Mouse (Mus musculus) central nervous system, embryonic 18 days (tissue): ENCODE results near the gene Vwa5b2. TPM values are rescaled to one million over a fixed set of nuclear protein-coding genes. Genes with fewer than 3 reads are reported as not detected.

Experiments used
- polyA plus RNA-seq: library from polyadenylated mRNA; depleted of rRNA; stranded (reverse); fragments of >200 nt; gene quantifications from 2 replicates; pipeline ENCODE4 v1.2.3, GENCODE M21; 2012; rRNA removed

The Vwa5b2 gene
- 54.7 and 55.0 TPM in 2 replicates for polyA plus RNA-seq

DNA sequence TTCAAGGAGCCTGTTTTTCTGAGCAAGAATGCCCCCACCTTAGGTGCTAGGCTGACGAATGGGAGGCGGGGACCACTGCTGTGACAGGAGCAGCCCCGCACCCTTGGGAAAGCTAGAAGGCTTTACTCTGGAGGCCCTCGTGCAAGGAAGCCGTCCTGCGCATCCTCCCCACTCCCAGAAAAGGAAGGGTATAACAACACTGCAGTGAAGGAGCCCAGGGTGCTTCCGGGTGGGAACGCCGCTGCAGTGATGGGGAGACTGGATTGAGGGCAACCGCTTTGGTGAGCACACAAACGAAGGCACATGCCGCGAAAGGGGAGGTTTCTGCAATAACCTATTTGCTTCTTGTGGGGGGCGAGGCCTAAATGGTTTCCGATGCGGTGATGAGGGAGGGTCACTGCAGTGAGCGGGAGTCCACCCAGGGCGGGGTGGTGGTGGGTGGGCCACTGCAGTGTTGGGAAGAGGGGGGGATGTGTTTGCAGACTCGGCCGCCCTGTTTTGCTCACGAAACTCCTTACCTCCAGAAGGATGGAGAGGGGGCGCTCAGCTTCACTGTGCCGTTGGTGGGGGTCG, at the start of gene Vwa5b2:
Gene Vwa5b2, plus strand, starts transcription at position 106 of the 573 bp plus-strand sequence.

DNA sequence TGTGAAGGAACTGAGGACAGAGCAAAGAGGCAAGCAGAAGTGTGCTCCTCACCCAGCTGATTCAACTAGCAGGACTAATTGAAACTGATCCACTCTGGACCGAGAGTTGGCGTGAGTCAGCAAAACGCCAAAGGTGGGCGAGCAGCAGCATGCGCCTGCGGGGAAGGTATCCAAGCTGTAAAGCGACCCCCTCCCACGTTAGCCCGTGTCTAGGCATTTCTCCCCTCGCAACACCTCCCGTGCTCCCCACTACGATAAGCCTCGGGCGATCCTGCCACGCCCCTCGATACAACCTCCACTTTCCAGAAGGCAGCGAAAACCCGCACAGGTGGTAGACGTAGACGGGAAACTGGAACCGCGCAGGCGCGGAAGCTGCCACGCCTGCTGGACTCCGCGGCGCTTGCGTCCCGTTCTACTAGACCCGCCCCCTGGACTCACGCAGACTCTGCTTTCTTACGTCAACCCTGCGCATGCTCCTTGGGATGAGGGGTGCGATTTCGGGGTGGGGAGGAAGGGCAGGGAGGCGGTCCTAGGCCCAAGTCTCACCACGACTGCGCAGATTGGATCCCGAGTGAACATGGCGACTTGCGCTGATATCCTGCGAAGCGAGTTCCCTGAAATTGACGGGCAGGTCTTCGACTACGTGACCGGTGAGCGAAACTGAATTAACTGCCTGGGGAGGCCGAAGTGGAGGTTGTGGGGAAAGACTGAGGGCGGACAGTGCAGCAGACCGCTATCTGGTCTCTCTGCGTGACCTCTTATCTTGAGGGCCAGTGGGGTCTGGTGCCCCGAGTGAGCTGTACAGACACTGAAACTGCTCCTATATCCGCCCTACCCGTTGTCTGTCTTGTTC, 40.9 kb upstream of the Vwa5b2 start, which contains the start of gene Abcf3:
Gene Abcf3, plus strand, starts transcription at position 482 of the 853 bp plus-strand sequence.

DNA sequence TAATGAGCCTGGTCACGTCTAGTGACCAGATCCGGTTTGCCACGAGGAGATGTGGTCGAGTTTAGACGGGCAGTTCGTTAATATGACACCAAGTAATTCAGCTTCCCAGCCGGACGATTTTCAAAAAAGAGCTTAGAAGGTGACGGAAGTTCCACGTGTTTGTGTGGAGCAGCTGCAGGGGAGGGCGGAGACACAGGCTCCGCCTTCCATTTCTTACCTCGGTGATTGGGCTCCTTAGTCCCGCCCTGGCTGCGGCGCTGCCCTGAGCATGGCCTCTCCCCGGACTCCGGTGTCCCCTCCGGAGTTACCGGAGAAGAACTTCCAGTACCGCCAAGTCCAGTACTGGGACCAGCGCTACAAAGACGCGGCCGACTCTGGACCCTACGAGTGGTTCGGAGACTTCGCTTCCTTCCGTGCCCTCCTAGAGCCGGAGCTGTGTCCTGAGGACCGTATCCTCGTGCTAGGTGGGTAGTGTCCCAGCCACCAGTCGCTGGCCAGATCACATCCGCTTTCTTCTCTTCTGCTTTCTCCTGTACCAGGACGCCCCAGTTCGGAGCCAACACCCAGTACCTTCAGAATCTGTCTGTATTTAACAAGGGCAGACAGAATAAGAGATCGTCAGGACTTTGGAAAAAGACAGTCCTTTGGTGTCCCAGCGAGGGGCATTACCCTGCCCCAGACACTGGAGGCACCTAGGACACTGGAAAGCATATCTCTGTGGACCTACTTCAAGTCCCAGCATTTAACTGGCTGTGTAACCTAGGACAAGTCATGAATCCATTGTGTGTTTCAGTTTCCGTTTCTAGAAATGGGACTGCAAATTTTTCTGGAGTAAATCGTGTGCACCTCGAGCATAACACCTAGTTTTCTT, 22.3 kb downstream of the Vwa5b2 start, which contains the start of the genes Eef1akmt4, Gm49333 and Alg3:
Gene Eef1akmt4, plus strand, starts transcription at position 237 of the 871 bp plus-strand sequence.
Gene Gm49333, plus strand, starts transcription at position 254 of the 871 bp plus-strand sequence.
Gene Alg3, minus strand, starts transcription at position 379 of the 871 bp plus-strand sequence.

DNA sequence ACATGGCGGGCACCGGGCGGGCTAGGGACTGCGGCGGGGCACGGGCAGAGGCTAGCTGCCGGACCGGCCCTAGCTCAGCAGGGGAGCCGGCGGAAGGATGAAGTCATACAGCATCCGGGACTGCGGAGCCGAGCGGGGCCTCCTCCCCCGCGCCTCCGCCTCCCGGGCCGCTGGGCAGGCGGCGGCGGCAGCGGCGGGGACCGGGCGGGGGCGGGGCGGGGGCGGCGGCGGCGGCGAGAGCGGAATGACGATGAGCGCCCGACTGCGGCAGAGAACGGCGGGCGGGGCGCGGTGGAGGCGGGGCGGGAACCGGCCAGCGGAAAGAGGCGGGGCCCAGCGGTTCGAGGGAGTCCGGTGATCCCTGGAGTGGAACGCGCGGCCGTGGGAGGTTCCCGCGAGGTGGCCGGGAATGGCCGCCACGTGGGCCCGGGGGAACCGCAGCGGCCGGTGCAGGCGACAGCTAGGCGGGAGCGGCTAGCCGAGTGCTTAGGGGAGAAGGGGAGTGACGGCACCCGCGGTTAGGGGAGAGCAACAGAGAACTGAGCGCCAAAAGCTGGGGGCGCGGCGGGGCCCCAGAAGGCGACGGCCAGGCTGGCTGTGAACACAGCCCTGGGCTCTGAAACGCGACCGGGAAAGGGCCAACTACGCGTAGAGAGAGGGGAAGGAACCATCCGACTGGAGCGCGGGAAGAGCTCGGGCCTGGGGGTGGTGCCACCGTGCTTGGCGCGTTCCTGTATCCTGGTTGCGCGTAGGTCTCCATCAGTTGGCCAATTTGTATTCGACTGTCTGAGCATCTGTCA, 32.1 kb downstream of the Vwa5b2 start, which contains the start of gene Camk2n2:
Gene Camk2n2, minus strand, starts transcription at position 97 of the 800 bp plus-strand sequence.

DNA sequence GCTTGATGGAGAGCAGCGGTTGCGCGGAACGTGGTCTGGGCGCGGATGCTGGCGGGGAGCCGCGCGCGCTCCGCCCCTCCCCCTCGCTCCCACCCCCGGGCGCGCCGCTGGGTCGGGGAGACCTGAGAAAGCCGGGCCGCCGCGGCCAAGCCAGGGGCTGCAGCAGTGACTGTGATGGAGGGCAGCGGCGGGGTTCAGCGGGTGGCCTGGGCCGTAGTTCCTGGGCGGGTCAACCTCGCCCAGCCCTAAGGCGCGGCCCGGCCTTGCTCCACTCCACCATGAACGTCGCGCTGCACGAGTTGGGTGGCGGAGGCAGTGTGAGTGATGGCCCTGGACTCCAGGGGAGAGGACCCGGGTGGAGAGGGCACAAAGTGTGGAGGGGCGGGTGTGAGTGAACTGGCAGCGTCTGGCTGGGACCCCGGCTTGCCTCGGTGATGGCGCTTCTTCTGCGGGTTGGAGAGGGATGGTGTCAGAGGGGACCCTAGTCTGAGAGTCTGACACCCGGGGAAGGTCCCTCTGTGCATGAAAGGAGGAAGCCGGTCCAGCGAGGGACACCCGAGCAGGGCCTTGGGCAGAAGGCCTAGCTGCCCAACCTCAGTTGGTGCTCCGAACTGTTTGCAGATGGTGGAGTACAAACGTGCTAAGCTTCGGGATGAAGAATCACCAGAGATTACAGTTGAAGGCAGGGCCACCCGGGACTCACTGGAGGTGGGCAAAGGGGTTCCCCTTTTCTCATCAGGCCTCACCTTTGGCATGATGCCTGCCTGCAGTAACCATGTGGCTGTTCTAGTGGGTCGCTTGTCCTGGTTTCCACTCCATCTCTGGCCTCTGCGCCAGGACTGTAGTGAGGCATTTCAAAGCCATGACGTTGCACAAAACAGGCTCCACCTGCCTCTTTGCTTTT, 40.7 kb downstream of the Vwa5b2 start, which contains the start of gene Ece2:
Gene Ece2, plus strand, starts transcription at position 98 of the 904 bp plus-strand sequence.

DNA sequence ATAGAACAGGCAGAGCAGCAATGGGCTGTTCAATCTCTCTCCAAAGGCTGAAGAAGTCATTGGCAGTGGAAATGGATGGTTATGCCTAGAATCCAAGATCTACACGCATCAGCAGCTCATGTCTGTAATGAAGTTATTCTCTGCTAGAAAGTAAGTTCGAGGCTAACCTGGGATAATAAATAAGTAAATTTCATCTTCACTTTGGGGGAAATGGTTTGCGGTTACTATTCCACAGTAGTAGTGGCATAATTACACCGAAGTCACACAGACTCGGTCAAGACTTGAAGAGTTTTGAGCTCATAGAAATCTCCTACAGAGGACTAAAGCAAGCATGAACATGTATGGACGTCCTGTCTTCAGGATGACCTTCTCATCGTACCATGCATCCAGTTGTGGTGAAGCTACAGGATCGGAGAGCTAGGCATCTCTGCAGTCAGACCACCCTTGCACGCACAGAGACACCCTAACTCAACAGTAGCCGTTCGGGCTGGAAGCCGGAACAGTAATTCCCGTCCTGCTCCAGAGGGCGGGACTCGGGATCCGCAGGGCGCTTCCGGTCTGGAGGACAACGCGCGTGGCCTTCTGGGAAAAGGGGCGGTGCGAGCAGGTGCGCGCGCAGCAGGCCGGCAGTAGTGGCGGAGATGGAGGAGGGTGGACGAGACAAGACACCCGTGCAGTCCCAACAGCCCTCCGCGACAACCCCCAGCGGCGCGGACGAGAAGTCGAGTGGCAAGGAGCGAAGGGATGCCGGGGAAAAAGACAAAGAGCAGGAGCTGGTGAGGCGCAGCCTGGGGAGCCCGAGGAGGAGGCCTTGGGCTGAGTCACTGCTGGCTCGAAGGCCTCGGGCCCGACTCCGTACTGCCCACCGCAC, 62.0 kb downstream of the Vwa5b2 start, which contains the start of gene Psmd2:
Gene Psmd2, plus strand, starts transcription at position 577 of the 871 bp plus-strand sequence.

Other genes with a start within 250 kb of the Vwa5b2 start
- gene Abcc5, start 163.1 kb upstream of the Vwa5b2 start, polyA plus RNA-seq, result 314 and 317 TPM in 2 replicates
- gene Eif2b5, start 90.7 kb upstream of the Vwa5b2 start, polyA plus RNA-seq, result 53.5 and 54.5 TPM in 2 replicates
- gene Dvl3, start 72.5 kb upstream of the Vwa5b2 start, polyA plus RNA-seq, result 46.6 and 54.8 TPM in 2 replicates
- gene Ap2m1, start 54.0 kb upstream of the Vwa5b2 start, polyA plus RNA-seq, result 1,387 and 1,451 TPM in 2 replicates
- gene Abcf3, start 40.9 kb upstream of the Vwa5b2 start, polyA plus RNA-seq, result 70.8 and 74.8 TPM in 2 replicates
- 6.6 and 7.1 TPM in 2 replicates for gene Eef1akmt4, start 22.1 kb downstream of the Vwa5b2 start, polyA plus RNA-seq
- gene Gm49333, start 22.1 kb downstream of the Vwa5b2 start, polyA plus RNA-seq, result not detected in 2 replicates
- 16.5 and 18.6 TPM in 2 replicates for gene Alg3, start 22.3 kb downstream of the Vwa5b2 start, polyA plus RNA-seq
- 120 and 138 TPM in 2 replicates for gene Camk2n2, start 31.8 kb downstream of the Vwa5b2 start, polyA plus RNA-seq
- 35.4 and 35.7 TPM in 2 replicates for gene Ece2, start 40.4 kb downstream of the Vwa5b2 start, polyA plus RNA-seq
- 232 and 236 TPM in 2 replicates for gene Psmd2, start 62.2 kb downstream of the Vwa5b2 start, polyA plus RNA-seq
- gene Eif4g1, start 78.8 kb downstream of the Vwa5b2 start, polyA plus RNA-seq, result 202 and 210 TPM in 2 replicates
- 85.0 and 85.2 TPM in 2 replicates for gene Fam131a, start 103.8 kb downstream of the Vwa5b2 start, polyA plus RNA-seq
- gene Polr2h, start 128.2 kb downstream of the Vwa5b2 start, polyA plus RNA-seq, result 67.6 and 70.6 TPM in 2 replicates
- gene Clcn2, start 128.3 kb downstream of the Vwa5b2 start, polyA plus RNA-seq, result 70.5 and 74.5 TPM in 2 replicates
- gene Chrd, start 143.7 kb downstream of the Vwa5b2 start, polyA plus RNA-seq, result 24.4 and 26.3 TPM in 2 replicates
- 4.2 and 4.4 TPM in 2 replicates for gene Thpo, start 145.0 kb downstream of the Vwa5b2 start, polyA plus RNA-seq